Mouse (Mus musculus) forebrain, postnatal 0 days (tissue): ENCODE data around the gene Ankrd45. TPM values are rescaled to one million over a fixed set of nuclear protein-coding genes. Genes with fewer than 3 reads are reported as not detected.
"Not testable (repeated sequence)": the region's sequence is repeated elsewhere in the genome, so short reads cannot be mapped to it uniquely, and the experiment has no call there.

Source experiments
- ATAC-seq: fragments of 200-750 bp; cut with Nextera tagmentation; 2 replicates; pipeline ENCODE4 v1.8.0; 2017; ENCODE audit warnings: mild to moderate bottlenecking, moderate library complexity
- DNase-seq: peaks from one replicate; pipeline ENCODE4 v3.0.0-alpha.2; 2015
- H3K27ac ChIP-seq: fragments of 300-500 bp; sonication (generic); 2 replicates; pipeline ENCODE4 v1.5.1; 2014; ENCODE audit warnings: low read depth, mild to moderate bottlenecking, antibody characterized with exemption, low read length, moderate library complexity, mixed read lengths
- H3K27me3 ChIP-seq: fragments of 300-500 bp; sonication (generic); 2 replicates; pipeline ENCODE4 v1.6.1; 2014; ENCODE audit warnings: mild to moderate bottlenecking, low read length, mixed read lengths; ENCODE audit not compliant: insufficient read depth
- H3K36me3 ChIP-seq: fragments of 300-500 bp; sonication (generic); 2 replicates; pipeline ENCODE4 v1.6.1; 2014; ENCODE audit warnings: mild to moderate bottlenecking, moderate library complexity; ENCODE audit not compliant: insufficient read depth
- H3K4me1 ChIP-seq: fragments of 300-500 bp; sonication (generic); 2 replicates; pipeline ENCODE4 v1.6.1; 2014; ENCODE audit warnings: antibody characterized with exemption; ENCODE audit not compliant: insufficient read depth
- H3K4me2 ChIP-seq: fragments of 300-500 bp; sonication (generic); 2 replicates; pipeline ENCODE4 v1.6.1; 2014; ENCODE audit warnings: low read depth, mild to moderate bottlenecking, moderate library complexity
- H3K4me3 ChIP-seq: fragments of 300-500 bp; sonication (generic); 2 replicates; pipeline ENCODE4 v1.5.1; 2014; ENCODE audit warnings: low read depth, low read length, mixed read lengths
- H3K9ac ChIP-seq: fragments of 300-500 bp; sonication (generic); 2 replicates; pipeline ENCODE4 v1.6.1; 2014; ENCODE audit warnings: mild to moderate bottlenecking
- H3K9me3 ChIP-seq: fragments of 300-500 bp; sonication (generic); 2 replicates; pipeline ENCODE4 v1.6.1; 2016; ENCODE audit warnings: low read length
- CTCF ChIP-seq: sonication (generic); IDR thresholded peaks from 2 replicates; pipeline ENCODE4 v1.5.1; 2016; ENCODE audit warnings: antibody characterized with exemption, control low read depth, low read depth
- WGBS: fragments of 180-500 bp; shearing (Covaris S2); extraction: QIAGEN DNeasy Blood & Tissue Kit; methylation state at CpG from one replicate; pipeline ENCODE4 v1.1.7; 2014; 5-methylcytosine and 5-hydroxymethylcytosine counted together
- polyA plus RNA-seq: library from polyadenylated mRNA; unstranded; fragments of >200 nt; fragmentation: Nextera tagmentation; extraction: Ambion mirVana; gene quantifications from 2 replicates; pipeline ENCODE4 v1.2.1, GENCODE M21; 2015
- total RNA-seq: library from RNA; depleted of rRNA; stranded (reverse); fragments of >200 nt; gene quantifications from 2 replicates; pipeline ENCODE4 v1.2.3, GENCODE M21; 2014

Ankrd45 gene
- total and polyA plus RNA-seq, 2 experiments from 2014 or later = 28.1 to 33.2 TPM

DNA sequence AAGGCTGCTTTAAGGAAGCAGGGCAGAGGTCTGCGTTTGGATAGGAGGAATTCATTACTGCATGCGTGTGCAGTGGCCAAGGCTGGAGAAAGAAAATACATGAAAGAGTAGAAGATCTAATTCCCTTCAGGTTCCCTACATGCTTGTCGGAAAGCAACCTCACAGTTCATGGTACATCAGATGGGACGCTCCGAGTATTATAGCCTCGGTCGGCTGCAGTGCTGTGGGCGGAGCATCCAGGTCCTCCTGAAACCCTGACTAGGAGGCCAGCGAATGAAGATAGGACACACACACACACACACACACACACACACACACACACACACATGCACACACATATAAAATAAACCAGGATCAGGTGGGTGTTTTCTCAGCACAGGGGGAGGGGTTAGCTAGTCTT is 41.2 kb downstream of the Ankrd45 start:
- Histone ChIP-seq H3K4me1 (no peaks in the 10 kb centered on the region), H3K9me3 (no peaks in the 10 kb centered on the region), H3K27ac (no peak overlapping the region), H3K27me3 (no peaks in the 10 kb centered on the region), H3K36me3 (no peaks in the 10 kb centered on the region), H3K4me2 (no peak overlapping the region), H3K9ac (no peak overlapping the region), H3K4me3 (no peak overlapping the region)
- no peak for TF ChIP-seq CTCF
- ATAC-seq (no peak), DNase-seq (no peak)
- 84% methylated on average over 9 of the region's 9 CpGs for WGBS

DNA sequence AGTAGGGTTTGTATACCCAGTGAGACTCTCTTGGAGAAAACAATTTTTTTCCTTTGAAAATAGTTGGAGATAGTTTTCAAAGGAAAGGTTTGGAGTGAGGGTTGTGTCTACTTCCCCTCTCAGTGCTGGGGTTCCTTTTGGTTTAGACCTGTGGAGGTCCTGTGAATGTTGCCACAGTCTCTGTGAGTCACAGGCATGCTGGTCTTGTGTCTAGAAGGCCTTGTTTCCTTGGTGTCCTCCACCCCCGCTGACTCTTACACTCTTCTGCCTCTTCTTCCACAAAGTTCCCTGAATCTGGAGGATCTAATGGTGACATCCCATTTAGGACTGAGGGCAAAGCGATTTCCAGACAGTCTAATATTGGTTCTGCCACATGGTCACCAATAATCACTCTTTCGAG is 42.9 kb downstream of the Ankrd45 start:
- no peaks in the 10 kb centered on the region for H3K9me3 ChIP-seq
- no peak overlapping the region for H3K4me2 ChIP-seq
- no peak overlapping the region for H3K9ac ChIP-seq
- DNase-seq (no peak), ATAC-seq (no peak)
- no peak overlapping the region for H3K4me3 ChIP-seq
- WGBS = 95% methylated on average over 3 of the region's 3 CpGs
- H3K27ac ChIP-seq = no peak overlapping the region
- no peaks in the 10 kb centered on the region for H3K36me3 ChIP-seq
- no peaks in the 10 kb centered on the region for H3K27me3 ChIP-seq
- no peaks in the 10 kb centered on the region for H3K4me1 ChIP-seq
- TF ChIP-seq CTCF = no peak

DNA sequence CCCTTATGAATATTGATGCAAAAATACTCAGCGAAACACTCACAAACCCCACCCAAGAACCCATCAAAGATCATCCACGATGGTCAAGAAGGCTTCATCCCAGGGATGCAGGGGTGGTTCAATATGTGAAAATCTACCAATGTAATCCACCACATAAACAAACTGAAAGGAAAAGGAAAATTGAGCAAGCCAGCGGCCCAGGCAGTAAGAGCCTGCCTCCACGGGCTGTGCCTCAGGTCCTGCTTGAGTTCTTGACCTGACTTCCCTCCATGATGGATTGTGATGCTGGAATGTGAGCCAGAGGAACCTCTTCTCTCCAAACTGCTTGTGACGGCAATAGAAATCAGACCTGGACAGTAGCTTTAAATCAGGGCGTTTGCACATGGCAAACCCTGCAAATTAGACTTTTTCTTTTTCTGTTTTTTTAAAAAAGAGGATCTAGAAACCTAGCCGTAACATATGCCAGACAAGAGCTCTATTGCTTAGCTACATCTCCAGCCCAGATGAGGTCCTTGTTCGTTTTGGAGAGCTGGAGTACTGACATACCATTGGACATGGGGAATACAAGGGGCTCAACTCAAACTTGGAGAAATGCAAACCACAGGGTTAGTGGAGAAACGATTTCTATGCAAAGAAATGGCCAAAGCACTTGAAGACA is 47.9 kb downstream of the Ankrd45 start:
- Histone ChIP-seq H3K4me2 (no peak overlapping the region), H3K4me1 (no peaks in the 10 kb centered on the region), H3K9me3 (no peaks in the 10 kb centered on the region), H3K4me3 (no peak overlapping the region), H3K9ac (no peak overlapping the region), H3K36me3 (no peaks in the 10 kb centered on the region), H3K27ac (no peak overlapping the region), H3K27me3 (no peaks in the 10 kb centered on the region)
- WGBS = 79% methylated on average over 9 of the region's 9 CpGs
- ATAC-seq (no peak), DNase-seq (no peak)
- no peak for TF ChIP-seq CTCF

DNA sequence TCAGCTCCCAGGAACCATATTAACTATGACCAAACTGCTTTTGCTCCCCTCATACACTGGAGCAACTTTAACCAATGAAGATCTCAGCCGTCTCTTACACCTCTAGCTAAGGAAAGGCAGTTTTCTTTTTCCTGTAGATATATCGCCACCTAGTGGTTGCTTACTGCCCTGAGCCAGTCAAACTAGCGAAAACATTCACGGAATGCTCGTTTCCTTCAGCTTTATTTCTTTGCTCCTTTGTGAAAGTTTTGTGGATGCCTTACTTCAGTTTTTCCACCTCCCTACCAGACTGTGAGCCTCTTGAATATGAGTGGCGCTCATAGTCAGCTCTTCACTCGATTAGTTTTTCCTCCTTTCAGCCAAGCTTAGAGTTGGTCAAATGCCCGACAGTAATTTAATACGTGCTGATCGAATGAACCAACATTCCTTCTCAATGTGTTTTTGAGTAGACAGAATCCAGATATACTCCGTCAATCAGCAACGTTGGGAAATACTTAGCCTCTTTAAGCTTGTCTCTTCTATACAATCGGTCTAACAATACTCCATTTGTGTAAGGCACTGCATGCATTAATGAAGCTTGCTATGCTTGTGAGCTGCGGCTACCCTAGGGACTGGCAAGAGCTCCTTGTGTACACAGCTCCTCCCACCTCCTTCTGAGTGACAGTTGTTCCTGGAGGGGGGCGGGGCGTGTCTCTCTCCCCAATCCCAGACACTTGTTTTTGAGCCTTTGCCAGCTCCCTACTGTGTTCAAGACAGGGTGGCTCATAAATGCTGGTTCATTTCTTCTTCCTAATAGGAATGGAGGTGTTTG is 53.3 kb downstream of the Ankrd45 start:
- ATAC-seq (peak; percentile 98), DNase-seq (peak; percentile 92)
- under 1% methylated on average over 16 of the region's 16 CpGs for whole genome bisulfite sequencing
- no peaks in the 10 kb centered on the region for H3K27me3 ChIP-seq
- H3K9me3 ChIP-seq = no peaks in the 10 kb centered on the region
- no peaks in the 10 kb centered on the region for H3K36me3 ChIP-seq
- peak overlapping the region; percentile 41 for H3K4me3 ChIP-seq
- peak; percentile 93 for TF ChIP-seq CTCF
- H3K4me2 ChIP-seq = peak overlapping the region; percentile 62
- no peaks in the 10 kb centered on the region for H3K4me1 ChIP-seq
- H3K27ac ChIP-seq = peak overlapping the region; percentile 60
- H3K9ac ChIP-seq = peak overlapping the region; percentile 22

DNA sequence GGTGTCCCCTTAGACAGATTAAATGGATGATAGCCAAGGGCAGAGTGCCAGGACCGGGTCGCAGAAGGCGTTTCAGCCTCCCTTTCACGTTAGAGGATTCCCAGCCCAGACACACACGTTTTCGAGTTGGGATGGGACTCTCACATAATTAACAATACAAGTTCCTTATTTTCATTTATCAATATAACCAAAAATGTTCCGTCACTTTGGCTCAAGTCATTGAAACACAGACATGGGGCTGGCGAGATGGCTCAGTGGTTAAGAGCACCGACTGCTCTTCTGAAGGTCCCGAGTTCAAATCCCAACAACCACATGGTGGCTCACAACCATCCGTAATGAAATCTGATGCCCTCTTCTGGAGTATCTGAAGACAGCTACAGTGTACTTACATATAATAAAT is 53.9 kb downstream of the Ankrd45 start:
- H3K9me3 ChIP-seq, H3K36me3 ChIP-seq, ATAC-seq, H3K4me1 ChIP-seq, H3K27me3 ChIP-seq, DNase-seq: not testable (repeated sequence)
- 26% methylated on average over 11 of the region's 11 CpGs for WGBS
- Histone ChIP-seq H3K9ac (peak overlapping the region; percentile 22), H3K4me3 (peak overlapping the region; percentile 41), H3K4me2 (peak overlapping the region; percentile 62), H3K27ac (peak overlapping the region; percentile 60; the same call in 1 of the 2 replicates)

DNA sequence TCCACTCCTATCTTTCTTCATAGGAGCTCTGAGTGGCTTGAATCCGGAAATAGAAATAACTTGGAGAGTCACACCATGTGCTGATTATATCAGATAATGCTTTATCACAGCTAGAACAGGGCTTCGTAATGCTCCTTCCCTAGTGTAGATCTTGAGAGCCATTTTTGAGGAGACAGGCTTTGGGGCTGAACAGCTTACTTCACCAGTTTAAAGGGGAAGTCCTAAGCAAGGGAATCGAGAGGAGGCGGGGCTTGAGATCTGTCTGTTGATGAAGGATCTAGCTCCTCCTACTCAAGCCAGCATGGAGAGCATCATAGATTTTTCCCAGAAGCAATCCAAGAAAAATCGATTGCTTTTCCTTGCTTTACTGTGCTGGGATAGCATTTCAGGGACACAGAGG is 57.4 kb downstream of the Ankrd45 start:
- no peak overlapping the region for H3K27ac ChIP-seq
- H3K27me3 ChIP-seq = no peaks in the 10 kb centered on the region
- no peak overlapping the region for H3K4me2 ChIP-seq
- no peak overlapping the region for H3K9ac ChIP-seq
- H3K9me3 ChIP-seq = no peaks in the 10 kb centered on the region
- 86% methylated on average over 5 of the region's 5 CpGs for WGBS
- TF ChIP-seq CTCF = no peak
- no peak overlapping the region for H3K4me3 ChIP-seq
- no peaks in the 10 kb centered on the region for H3K36me3 ChIP-seq
- ATAC-seq (no peak), DNase-seq (no peak)
- no peaks in the 10 kb centered on the region for H3K4me1 ChIP-seq

DNA sequence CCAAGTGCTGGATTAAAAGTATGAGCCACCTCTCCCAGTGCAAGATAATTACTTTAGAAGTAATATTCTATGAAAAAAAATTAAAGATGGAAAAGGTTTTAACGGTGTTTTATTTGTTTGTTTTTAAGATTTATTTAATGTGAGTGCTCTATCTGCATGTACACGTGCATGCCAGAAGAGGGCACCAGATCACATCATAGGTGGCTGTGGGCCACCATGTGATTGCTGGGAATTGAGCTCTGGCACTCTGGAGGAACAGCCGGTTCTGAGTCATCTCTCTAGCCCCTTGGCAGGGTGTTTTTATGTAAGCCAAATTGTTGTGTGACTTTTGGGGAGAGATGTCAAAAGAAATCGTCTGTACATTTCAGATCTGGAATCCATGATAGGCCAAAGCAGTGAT is 72.0 kb downstream of the Ankrd45 start:
- Histone ChIP-seq H3K9me3 (0 out of 2 replicates have a peak, but pooled peaks cover 5% of the 10 kb centered on the region), H3K9ac (no peak overlapping the region), H3K36me3 (no peaks in the 10 kb centered on the region), H3K27ac (no peak overlapping the region), H3K4me3 (no peak overlapping the region), H3K4me1 (no peaks in the 10 kb centered on the region), H3K4me2 (no peak overlapping the region), H3K27me3 (no peaks in the 10 kb centered on the region)
- WGBS = 36% methylated on average over 4 of the region's 4 CpGs
- no peak for DNase-seq
- peak; percentile 43 for TF ChIP-seq CTCF
- no peak for ATAC-seq
